Mouse (Mus musculus) hindbrain, postnatal 0 days (tissue): ENCODE results near the gene Tmem221. TPM values are rescaled to one million over a fixed set of nuclear protein-coding genes. Genes with fewer than 3 reads are reported as not detected.
"Not testable (repeated sequence)": the region's sequence is repeated elsewhere in the genome, so short reads cannot be mapped to it uniquely, and the experiment has no call there.

ENCODE experiments used
- ATAC-seq: fragments of 200-750 bp; cut with Nextera tagmentation; 2 replicates; pipeline ENCODE4 v1.8.0; 2017; ENCODE audit warnings: mild to moderate bottlenecking, moderate TSS enrichment, moderate library complexity
- DNase-seq: peaks from one replicate; pipeline ENCODE4 v3.0.0-alpha.2; 2015; ENCODE audit warnings: low spot score
- H3K27ac ChIP-seq: fragments of 300-500 bp; sonication (generic); 2 replicates; pipeline ENCODE4 v1.5.1; 2014; ENCODE audit warnings: mild to moderate bottlenecking
- H3K27me3 ChIP-seq: fragments of 300-500 bp; sonication (generic); 2 replicates; pipeline ENCODE4 v1.6.1; 2014; ENCODE audit warnings: low read length, mixed read lengths; ENCODE audit not compliant: insufficient read depth
- H3K36me3 ChIP-seq: fragments of 300-500 bp; sonication (generic); 2 replicates; pipeline ENCODE4 v1.6.1; 2014; ENCODE audit warnings: low read length, mixed read lengths; ENCODE audit not compliant: insufficient read depth
- H3K4me1 ChIP-seq: fragments of 300-500 bp; sonication (generic); 2 replicates; pipeline ENCODE4 v1.6.1; 2014; ENCODE audit warnings: antibody characterized with exemption, low read length, mixed read lengths; ENCODE audit not compliant: insufficient read depth
- H3K4me2 ChIP-seq: fragments of 300-500 bp; sonication (generic); 2 replicates; pipeline ENCODE4 v1.6.1; 2014; ENCODE audit warnings: low read depth, mild to moderate bottlenecking, low read length, moderate library complexity, mixed read lengths
- H3K4me3 ChIP-seq: fragments of 300-500 bp; sonication (generic); 2 replicates; pipeline ENCODE4 v1.5.1; 2014; ENCODE audit warnings: low read length
- H3K9ac ChIP-seq: fragments of 300-500 bp; sonication (generic); replicated peaks from 2 replicates; pipeline ENCODE4 v1.6.1; 2014; ENCODE audit warnings: mild to moderate bottlenecking, low read length, moderate library complexity, mixed read lengths
- H3K9me3 ChIP-seq: fragments of 300-500 bp; sonication (generic); 2 replicates; pipeline ENCODE4 v1.6.1; 2016; ENCODE audit warnings: low read length, mixed read lengths
- CTCF ChIP-seq: IDR thresholded peaks from 2 replicates; pipeline ENCODE4 v1.5.1; 2016; ENCODE audit warnings: antibody characterized with exemption, control low read depth, low read depth
- WGBS: fragments of 180-500 bp; shearing (Covaris S2); extraction: QIAGEN DNeasy Blood & Tissue Kit; methylation state at CpG from one replicate; pipeline ENCODE4 v1.1.7; 2014; 5-methylcytosine and 5-hydroxymethylcytosine counted together
- polyA plus RNA-seq: library from polyadenylated mRNA; unstranded; fragments of >200 nt; fragmentation: Nextera tagmentation; extraction: Ambion mirVana; gene quantifications from 2 replicates; pipeline ENCODE4 v1.2.1, GENCODE M21; 2015
- total RNA-seq: library from RNA; depleted of rRNA; stranded (reverse); fragments of >200 nt; gene quantifications from 2 replicates; pipeline ENCODE4 v1.2.3, GENCODE M21; 2014

Gene Tmem221
- total and polyA plus RNA-seq, 2 experiments from 2014 or later = 0.18 to 1.3 TPM

DNA sequence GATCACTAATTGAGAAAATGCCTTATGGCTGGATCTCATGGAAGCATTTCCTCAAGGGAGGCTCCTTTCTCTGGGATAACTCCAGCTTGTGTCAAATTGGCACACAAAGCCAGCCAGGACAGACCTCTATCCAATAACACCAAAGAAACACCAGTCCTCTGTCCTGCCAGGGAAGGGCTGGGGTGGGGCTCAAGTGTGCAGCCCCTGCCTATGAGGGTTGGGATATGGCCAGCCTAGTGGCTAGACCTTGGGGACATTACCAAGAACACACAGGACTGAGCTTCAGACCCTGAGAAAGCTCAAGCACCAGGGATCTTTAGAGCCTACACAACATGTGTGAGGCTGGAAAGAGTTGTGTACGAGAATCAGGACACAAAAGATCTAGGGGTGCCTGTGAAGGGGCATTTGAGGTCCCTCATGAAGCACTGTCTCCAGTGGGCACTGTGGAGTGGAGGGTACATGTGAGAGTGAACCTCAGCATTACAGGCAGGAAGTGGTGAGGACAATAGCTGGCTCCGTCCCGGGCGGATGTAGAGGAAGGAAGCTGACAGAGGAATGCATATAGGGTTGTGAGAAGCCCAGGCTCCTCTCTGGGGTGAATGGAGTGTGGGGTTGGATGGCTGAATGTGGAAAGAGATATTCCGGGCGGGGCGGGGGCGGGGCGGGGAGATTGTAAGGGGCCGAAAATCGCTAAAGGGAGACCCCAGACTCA is 30.2 kb downstream of the Tmem221 start:
- Histone ChIP-seq H3K9me3 (no peaks in the 10 kb centered on the region), H3K4me1 (no peaks in the 10 kb centered on the region), H3K36me3 (no peaks in the 10 kb centered on the region), H3K27ac (peak overlapping the region; percentile 56; the same call in 1 of the 2 replicates), H3K9ac (no peak overlapping the region), H3K27me3 (peaks cover 22% of the 10 kb centered on the region), H3K4me2 (no peak overlapping the region), H3K4me3 (no peak overlapping the region)
- 83% methylated on average over 11 of the region's 11 CpGs for WGBS
- ATAC-seq = no peak
- DNase-seq = no peak
- no peak for TF ChIP-seq CTCF

DNA sequence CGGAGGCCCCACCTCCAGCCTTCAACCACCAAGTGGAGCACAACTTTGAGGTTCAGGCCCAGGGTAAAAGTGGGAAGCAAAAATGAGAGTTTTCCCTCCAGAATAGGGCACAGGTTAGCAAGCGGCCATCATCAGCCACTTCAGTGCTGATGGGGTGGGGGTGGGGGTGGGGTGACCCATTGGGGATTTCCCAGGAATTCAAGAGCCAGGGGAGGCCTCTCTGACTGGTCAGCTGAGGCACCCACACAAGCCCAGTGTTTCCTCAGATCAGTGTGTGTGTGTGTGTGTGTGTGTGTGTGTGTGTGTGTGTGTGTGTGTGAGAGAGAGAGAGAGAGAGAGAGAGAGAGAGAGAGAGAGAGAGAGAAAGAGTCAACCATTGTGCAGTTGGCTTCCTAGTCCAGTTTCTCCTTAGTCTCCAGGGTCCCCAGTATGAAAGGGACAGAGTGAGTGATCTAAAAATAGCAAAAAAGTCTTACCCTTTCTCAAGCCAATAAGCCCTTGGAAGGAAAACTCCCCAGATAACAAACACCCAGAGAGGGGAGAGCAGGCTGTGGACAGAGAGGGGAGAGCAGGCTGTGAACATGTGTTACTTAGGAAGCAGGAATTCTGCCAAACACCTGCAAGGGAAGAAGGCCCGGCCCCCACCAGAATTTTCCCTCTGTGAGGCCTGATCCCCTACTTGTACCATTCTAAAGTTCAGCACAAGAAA is 31.4 kb downstream of the Tmem221 start:
- no peak for TF ChIP-seq CTCF
- no peak overlapping the region for H3K4me2 ChIP-seq
- H3K9me3 ChIP-seq = no peaks in the 10 kb centered on the region
- no peaks in the 10 kb centered on the region for H3K4me1 ChIP-seq
- 56% methylated on average over 3 of the region's 3 CpGs for WGBS
- H3K27ac ChIP-seq = peak overlapping the region; percentile 32; the same call in 1 of the 2 replicates
- no peak overlapping the region for H3K4me3 ChIP-seq
- peaks cover 22% of the 10 kb centered on the region for H3K27me3 ChIP-seq
- no peak overlapping the region for H3K9ac ChIP-seq
- DNase-seq = no peak
- no peak for ATAC-seq
- H3K36me3 ChIP-seq = no peaks in the 10 kb centered on the region

DNA sequence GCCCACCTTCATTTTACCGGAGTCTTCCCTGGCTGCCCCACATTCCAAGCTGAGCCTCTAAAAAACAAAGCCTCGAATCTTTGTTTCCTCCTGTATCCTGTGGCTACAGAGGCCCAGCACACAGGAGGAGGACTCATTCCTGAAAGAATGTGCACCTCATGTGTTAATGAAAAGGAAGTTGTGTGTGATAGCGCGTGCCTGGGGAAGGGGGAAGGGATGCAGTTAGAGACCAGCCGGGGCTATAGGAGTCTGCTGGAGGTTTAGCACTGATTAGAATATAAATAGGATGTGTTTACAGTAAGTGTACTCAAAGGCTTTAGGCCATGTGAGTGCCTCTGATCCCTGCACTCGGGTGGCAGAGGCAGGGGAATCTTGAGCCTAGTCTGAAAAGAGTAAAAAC is 32.4 kb downstream of the Tmem221 start:
- WGBS = 17% methylated on average over 6 of the region's 6 CpGs
- no peak overlapping the region for H3K27ac ChIP-seq
- no peak overlapping the region for H3K9ac ChIP-seq
- no peaks in the 10 kb centered on the region for H3K9me3 ChIP-seq
- no peaks in the 10 kb centered on the region for H3K4me1 ChIP-seq
- H3K36me3 ChIP-seq = no peaks in the 10 kb centered on the region
- DNase-seq (no peak), ATAC-seq (no peak)
- TF ChIP-seq CTCF = no peak
- peaks cover 22% of the 10 kb centered on the region for H3K27me3 ChIP-seq
- H3K4me3 ChIP-seq = no peak overlapping the region
- no peak overlapping the region for H3K4me2 ChIP-seq

DNA sequence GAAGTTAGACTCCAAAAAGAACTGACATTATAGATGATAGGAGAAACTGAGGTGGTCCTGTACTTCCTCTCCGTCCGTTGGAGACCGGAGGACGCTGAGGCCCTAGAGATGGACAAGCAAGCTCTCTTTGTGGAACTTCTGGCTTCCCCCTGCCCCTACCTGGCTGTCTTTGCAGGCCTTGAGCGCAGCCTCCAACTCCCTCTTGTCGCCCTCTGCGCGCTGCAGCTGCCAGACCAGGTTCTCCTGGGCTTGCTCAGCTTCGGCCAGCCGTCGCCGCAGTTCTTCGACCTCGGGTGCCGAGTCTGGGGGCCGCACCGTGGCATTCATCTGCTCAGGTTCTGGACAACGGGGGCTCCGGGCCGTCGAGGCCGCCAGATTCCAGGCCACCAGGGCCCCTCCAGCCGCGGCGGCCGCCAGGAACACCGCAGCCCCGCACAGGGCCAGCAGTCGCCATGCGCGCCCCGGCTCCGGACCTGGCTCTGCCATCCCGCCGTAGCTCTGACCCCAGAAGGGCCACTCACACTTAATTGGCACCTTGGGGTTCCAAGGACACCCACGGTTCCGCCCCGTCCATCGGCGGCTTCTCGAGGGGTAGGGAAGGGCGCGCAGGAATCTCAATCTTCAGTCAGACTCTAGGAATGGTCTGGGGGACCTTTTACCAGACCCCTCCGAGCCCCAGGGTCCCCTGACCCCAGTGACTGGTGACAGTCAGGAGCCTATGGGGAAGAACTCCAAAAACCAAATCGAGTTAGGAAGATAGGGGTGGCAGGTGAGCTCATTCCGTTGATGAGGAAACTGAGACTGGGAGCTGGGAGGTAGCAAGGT is 33.2 kb downstream of the Tmem221 start, which contains the start of gene Ccdc194:
Gene Ccdc194, minus strand, starts transcription at position 486 of the 825 bp plus-strand sequence.
- no peak for ATAC-seq
- Histone ChIP-seq H3K9ac (no peak within 1 kb of the TSS), H3K36me3 (no peaks in the 10 kb centered on the region), H3K4me1 (no peaks in the 10 kb centered on the region), H3K4me2 (no peak within 1 kb of the TSS), H3K27ac (no peak within 1 kb of the TSS), H3K9me3 (no peaks in the 10 kb centered on the region), H3K4me3 (no peak within 1 kb of the TSS), H3K27me3 (peaks cover 22% of the 10 kb centered on the region)
- no peak for TF ChIP-seq CTCF
- 9% methylated on average over 46 of the region's 46 CpGs for WGBS
- no peak for DNase-seq

DNA sequence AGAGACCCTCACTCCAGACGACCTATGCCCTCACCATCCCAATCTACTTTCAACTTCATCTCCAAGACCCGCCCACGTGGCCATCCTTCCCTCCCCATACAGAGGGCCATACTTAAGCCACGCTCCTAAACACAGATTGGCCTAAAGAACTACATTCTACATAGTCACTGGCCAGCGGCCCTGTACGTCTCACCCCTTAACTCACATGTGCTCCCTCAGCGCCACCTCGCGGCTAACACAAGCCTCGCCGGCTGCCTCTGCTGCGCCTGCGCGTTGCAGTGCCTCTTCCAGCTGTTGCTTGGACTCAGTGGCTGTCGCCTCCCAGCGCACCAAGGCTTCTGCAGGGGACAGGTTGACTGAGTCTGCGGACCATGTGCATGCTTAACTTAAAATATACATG is 37.0 kb downstream of the Tmem221 start:
- Histone ChIP-seq H3K4me2 (no peak overlapping the region), H3K36me3 (no peaks in the 10 kb centered on the region), H3K9me3 (no peaks in the 10 kb centered on the region), H3K27ac (no peak overlapping the region), H3K4me1 (no peaks in the 10 kb centered on the region), H3K27me3 (peaks cover 17% of the 10 kb centered on the region), H3K4me3 (no peak overlapping the region), H3K9ac (no peak overlapping the region)
- peak; percentile 94 for DNase-seq
- TF ChIP-seq CTCF = peak; percentile 97
- ATAC-seq = peak; percentile 95
- WGBS = 5% methylated on average over 17 of the region's 17 CpGs

DNA sequence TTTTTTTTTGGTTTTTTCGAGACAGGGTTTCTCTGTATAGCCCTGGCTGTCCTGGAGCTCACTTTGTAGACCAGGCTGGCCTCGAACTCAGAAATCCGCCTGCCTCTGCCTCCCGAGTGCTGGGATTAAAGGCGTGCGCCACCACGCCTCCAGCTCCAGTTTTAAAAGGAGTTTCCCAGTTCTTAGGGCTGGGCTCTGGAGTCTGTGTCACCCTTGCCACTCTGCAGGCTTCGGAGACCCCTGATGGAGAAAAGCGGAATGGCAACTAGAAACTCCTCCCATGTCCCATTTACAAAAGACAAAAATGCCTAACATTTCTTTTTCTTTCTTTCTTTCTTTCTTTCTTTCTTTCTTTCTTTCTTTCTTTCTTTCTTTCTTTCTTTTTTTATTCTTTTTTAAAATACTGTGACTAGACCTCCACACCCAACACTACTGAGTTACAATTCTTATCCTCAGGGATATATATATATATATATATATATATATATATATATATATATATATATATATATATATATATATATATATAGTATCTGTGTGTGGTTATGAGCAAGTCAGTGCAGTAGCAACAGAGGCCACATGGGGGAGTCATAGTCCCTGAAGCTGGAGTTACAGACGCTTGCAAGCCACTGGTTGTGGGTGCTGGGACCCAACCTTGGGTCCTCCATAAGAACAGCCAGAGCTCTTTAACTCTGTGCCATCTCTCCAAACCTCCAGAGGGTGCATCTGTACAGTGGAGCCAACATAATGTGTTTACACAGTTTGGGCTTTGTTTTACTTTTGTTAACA is 39.4 kb downstream of the Tmem221 start:
- not testable (repeated sequence) for H3K4me3 ChIP-seq, H3K4me2 ChIP-seq, H3K9ac ChIP-seq, H3K36me3 ChIP-seq, H3K27me3 ChIP-seq, H3K27ac ChIP-seq, ATAC-seq, H3K9me3 ChIP-seq, H3K4me1 ChIP-seq
- peak; percentile 70 for TF ChIP-seq CTCF
- WGBS = 44% methylated on average over 9 of the region's 10 CpGs
- DNase-seq = peak; percentile 82
